Mouse (Mus musculus): ENCODE measurements around the gene Acp1. TPM values are rescaled to one million over a fixed set of nuclear protein-coding genes. Genes with fewer than 3 reads are reported as not detected.

Acp1 gene
- polyA plus RNA-seq, 1 experiment = 61.2 TPM

Other genes with a start within 250 kb of the Acp1 start
- gene Alkal2, start 27.3 kb downstream of the Acp1 start, polyA plus RNA-seq (2012; ENCODE audit: insufficient read depth, insufficient read length, missing spikeins) = 0.67 and 2.0 TPM in 2 replicates
- 1.5 and 2.1 TPM in 2 replicates for gene Sh3yl1, start 79 bp upstream of the Acp1 start, polyA plus RNA-seq (2012; ENCODE audit: insufficient read depth, insufficient read length, missing spikeins)
- 0.50 TPM in 1 of 2 replicates, not detected in the other for gene Fam110c, start 162.3 kb upstream of the Acp1 start, polyA plus RNA-seq (2012; ENCODE audit: insufficient read depth, insufficient read length, missing spikeins)